8 mouse cellular contexts compared by ENCODE assay signal in the genomic region with DNA sequence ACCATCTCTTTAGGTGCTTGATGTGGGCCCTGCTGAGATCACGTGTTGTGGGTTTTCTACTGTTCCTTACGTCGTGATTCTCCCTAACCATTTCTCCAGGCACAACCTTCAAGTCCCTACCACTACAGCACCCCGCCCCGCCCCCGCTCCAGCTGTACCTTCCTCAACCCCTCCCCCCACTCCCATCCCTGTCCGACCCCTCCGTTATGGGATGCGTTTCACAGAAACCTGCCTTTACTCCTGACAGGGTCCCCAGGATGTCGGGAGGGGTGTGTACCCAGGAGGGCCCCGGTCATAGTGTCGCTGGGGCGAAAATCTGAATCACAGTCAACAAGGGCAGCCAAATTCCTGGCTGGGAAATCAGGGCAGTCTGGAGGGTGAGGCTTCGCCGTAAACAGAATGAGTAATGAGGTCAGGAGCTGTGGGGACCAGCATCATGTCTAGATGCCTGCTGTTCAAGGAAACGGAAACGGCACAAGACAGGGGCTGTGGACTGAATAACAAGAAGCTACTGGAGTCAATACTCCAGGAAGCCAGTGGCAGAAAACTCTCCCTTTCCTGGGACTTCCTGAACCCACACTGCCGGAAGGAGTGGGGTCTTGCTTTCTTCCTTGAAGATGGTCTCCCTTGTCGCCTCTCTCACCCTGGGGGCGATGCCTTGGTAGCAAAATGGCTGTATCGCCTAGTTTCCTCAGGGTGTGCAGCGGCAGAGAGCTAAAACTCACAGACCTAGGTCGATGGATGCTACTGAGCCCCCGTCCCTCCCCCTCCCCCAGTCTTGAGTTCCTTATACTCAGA. TPM values are rescaled to one million over a fixed set of nuclear protein-coding genes. Genes with fewer than 3 reads are reported as not detected.
A peak's percentile ranks its signal among the peaks of the same experiment; 100 is the strongest.
DNase-seq lines count a peak whose midpoint lies in the region; ATAC-seq and TF ChIP-seq lines count a peak whose summit lies in the region.

No protein-coding gene starts in this region.

- TF ChIP-seq POLR2A in limb, embryonic 14.5 days (IDR thresholded peaks at IDR 0.05; ENCODE audit: borderline replicate concordance, extremely low read depth, insufficient read depth, insufficient read length): no peak

- no peaks in the 10 kb centered on the region for H3K9me3 ChIP-seq in forebrain, embryonic 12.5 days
- no peaks in the 10 kb centered on the region for H3K9me3 ChIP-seq in hindbrain, embryonic 12.5 days (replicated peaks)
- no peaks in the 10 kb centered on the region for H3K9me3 ChIP-seq in limb, embryonic 14.5 days (ENCODE audit: control insufficient read depth, low read length)
- H3K9me3 ChIP-seq in midbrain, embryonic 16.5 days (replicated peaks; ENCODE audit: control insufficient read depth, low read length, poor library complexity, severe bottlenecking): no peaks in the 10 kb centered on the region

- no peaks in the 10 kb centered on the region for H3K36me3 ChIP-seq in forebrain, embryonic 12.5 days (replicated peaks)
- no peaks in the 10 kb centered on the region for H3K36me3 ChIP-seq in hindbrain, embryonic 12.5 days
- no peaks in the 10 kb centered on the region for H3K36me3 ChIP-seq in limb, embryonic 14.5 days (ENCODE audit: control insufficient read depth, insufficient read depth, low read length)
- H3K36me3 ChIP-seq in midbrain, embryonic 16.5 days (ENCODE audit: control insufficient read depth, insufficient read depth, low read length): no peaks in the 10 kb centered on the region

- peak overlapping the region; percentile 17; the same call in 1 of the 2 replicates for H3K4me3 ChIP-seq in forebrain, embryonic 12.5 days (replicated peaks)
- peak overlapping the region; percentile 25 for H3K4me3 ChIP-seq in hindbrain, embryonic 12.5 days
- H3K4me3 ChIP-seq in limb, embryonic 14.5 days (replicated peaks; ENCODE audit: low read length): peak overlapping the region; percentile 10; the same call in 1 of the 2 replicates
- peak overlapping the region; percentile 17 for H3K4me3 ChIP-seq in midbrain, embryonic 16.5 days (ENCODE audit: low read depth, low read length)

- peak; percentile 31; the same call in 1 of the 2 replicates for ATAC-seq in frontal cortex, adult (ENCODE audit: low TSS enrichment)
- ATAC-seq in forebrain, embryonic 12.5 days (ENCODE audit: low FRiP score): peak; percentile 25; the same call in 1 of the 2 replicates
- peak; percentile 53 for ATAC-seq in hindbrain, embryonic 12.5 days (ENCODE audit: low FRiP score)
- no peak for ATAC-seq in limb, embryonic 14.5 days (ENCODE audit: low FRiP score, low read depth)
- ATAC-seq in midbrain, embryonic 16.5 days: peak; percentile 63; the same call in 1 of the 2 replicates

- peaks cover 47% of the 10 kb centered on the region for H3K4me1 ChIP-seq in forebrain, embryonic 12.5 days
- peaks cover 42% of the 10 kb centered on the region for H3K4me1 ChIP-seq in hindbrain, embryonic 12.5 days
- peaks cover 44% of the 10 kb centered on the region for H3K4me1 ChIP-seq in limb, embryonic 14.5 days (ENCODE audit: control insufficient read depth, insufficient read depth, low read length)
- H3K4me1 ChIP-seq in midbrain, embryonic 16.5 days (ENCODE audit: control insufficient read depth, insufficient read depth, low read length): peaks cover 20% of the 10 kb centered on the region

- H3K4me2 ChIP-seq in forebrain, embryonic 12.5 days: peak overlapping the region; percentile 55
- peak overlapping the region; percentile 59 for H3K4me2 ChIP-seq in hindbrain, embryonic 12.5 days (replicated peaks)
- H3K4me2 ChIP-seq in limb, embryonic 14.5 days (replicated peaks; ENCODE audit: low read depth, low read length, severe bottlenecking): peak overlapping the region; percentile 37
- peak overlapping the region; percentile 45 for H3K4me2 ChIP-seq in midbrain, embryonic 16.5 days (ENCODE audit: low read length)

- peak overlapping the region; percentile 61 for H3K27ac ChIP-seq in forebrain, embryonic 12.5 days
- H3K27ac ChIP-seq in hindbrain, embryonic 12.5 days: peak overlapping the region; percentile 82
- H3K27ac ChIP-seq in limb, embryonic 14.5 days (replicated peaks; ENCODE audit: low read depth, low read length): peak overlapping the region; percentile 67
- H3K27ac ChIP-seq in midbrain, embryonic 16.5 days (ENCODE audit: low read length): peak overlapping the region; percentile 56

- DNase-seq in frontal cortex, postnatal 14 days (ENCODE audit: low spot score in 2 of 2): no peak
- peak; percentile 84 for DNase-seq in brain, adult 2 months (ENCODE audit: low read depth, low spot score)
- peak; percentile 25 for DNase-seq in limb, embryonic 14.5 days (ENCODE audit: low spot score)
- no peak for DNase-seq in ovary, postnatal 36 days (ENCODE audit: low spot score)

- peaks cover 5% of the 10 kb centered on the region; the same call in 1 of the 2 replicates for H3K27me3 ChIP-seq in forebrain, embryonic 12.5 days
- no peaks in the 10 kb centered on the region for H3K27me3 ChIP-seq in hindbrain, embryonic 12.5 days
- H3K27me3 ChIP-seq in limb, embryonic 14.5 days (ENCODE audit: control insufficient read depth, insufficient read depth, low read length): no peaks in the 10 kb centered on the region
- no peaks in the 10 kb centered on the region for H3K27me3 ChIP-seq in midbrain, embryonic 16.5 days (ENCODE audit: control insufficient read depth, insufficient read depth, low read depth, low read length)

- H3K9ac ChIP-seq in forebrain, embryonic 12.5 days: peak overlapping the region; percentile 44; the same call in 1 of the 2 replicates
- H3K9ac ChIP-seq in hindbrain, embryonic 12.5 days: peak overlapping the region; percentile 19; the same call in 1 of the 2 replicates
- H3K9ac ChIP-seq in limb, embryonic 14.5 days (ENCODE audit: low read depth, low read length, severe bottlenecking): peak overlapping the region; percentile 25; the same call in 1 of the 2 replicates
- 0 out of 2 replicates have a peak overlapping the region, but pooled peaks have one; percentile 32 for H3K9ac ChIP-seq in midbrain, embryonic 16.5 days (ENCODE audit: low read depth, low read length)

- 4% methylated on average over 24 of the region's 24 CpGs for WGBS in forebrain, embryonic 12.5 days
- 3% methylated on average over 24 of the region's 24 CpGs for WGBS in hindbrain, embryonic 12.5 days
- WGBS in limb, embryonic 14.5 days: 8% methylated on average over 24 of the region's 24 CpGs
- 4% methylated on average over 24 of the region's 24 CpGs for whole genome bisulfite sequencing in midbrain, embryonic 16.5 days

RNA-seq across cellular contexts. Expression of a gene that starts 31.0 kb away (rescaled TPM):
- 18.9 and 22.6 TPM in 2 replicates for polyA plus RNA-seq in forebrain, embryonic 12.5 days (2016; fragmentation: Nextera tagmentation; extraction: Ambion mirVana)
- 17.8 and 19.2 TPM in 2 replicates for polyA plus RNA-seq in hindbrain, embryonic 12.5 days (2016; fragmentation: Nextera tagmentation; extraction: Ambion mirVana)
- 18.4 and 23.3 TPM in 2 replicates for polyA plus RNA-seq in limb, embryonic 14.5 days (2012; rRNA removed)
- 15.7 TPM in 2 replicates for polyA plus RNA-seq in limb, embryonic 14.5 days (2014; fragmentation: Nextera tagmentation; extraction: Ambion mirVana)
- 7.3 and 7.6 TPM in 2 replicates for polyA plus RNA-seq in midbrain, embryonic 16.5 days (2015; fragmentation: Nextera tagmentation; extraction: Ambion mirVana)

Comparison
In these comparisons a context has a peak if more than half of its experiments do, and no peak if none do; other contexts are left out.
1. DNase-seq: peak in brain, adult 2 months (single experiment) and limb, embryonic 14.5 days (single experiment); none in frontal cortex, postnatal 14 days (0 of 2) and ovary, postnatal 36 days (single experiment).
2. Peak in every context shown above with its lines, with median percentiles within 50 percentile points of each other: H3K27ac ChIP-seq, H3K4me2 ChIP-seq, H3K4me3 ChIP-seq and H3K9ac ChIP-seq.